Mouse (Mus musculus): Measurements from ENCODE around the gene Irf1. TPM values are rescaled to one million over a fixed set of nuclear protein-coding genes. Genes with fewer than 3 reads are reported as not detected.

Gene Irf1
- polyA plus RNA-seq, 1 experiment = 10.9 TPM

GRCm38 (mm10) chr11:53778455-53778854 lies 8.6 kb downstream of the Irf1 start:
- Histone ChIP-seq H3K4me3 (ENCODE audit: insufficient read depth, low read length) (no peak overlapping the region), H3K4me1 (ENCODE audit: control insufficient read depth, insufficient read depth, low read length) (no peaks in the 10 kb centered on the region), H3K27ac (ENCODE audit: insufficient read depth, low read length) (no peak overlapping the region)
- TF ChIP-seq POLR2A (IDR thresholded peaks at IDR 0.05; ENCODE audit: extremely low read depth, insufficient read depth, low read length) = no peak
- no peak for TF ChIP-seq CTCF (IDR thresholded peaks at IDR 0.05; ENCODE audit: extremely low read depth, insufficient read depth, low read length)

- H3K27ac ChIP-seq (ENCODE audit: insufficient read depth, low read length) = no peak overlapping the region
- TF ChIP-seq CTCF (IDR thresholded peaks at IDR 0.05; ENCODE audit: extremely low read depth, insufficient read depth, low read length) (no peak), POLR2A (IDR thresholded peaks at IDR 0.05; ENCODE audit: extremely low read depth, insufficient read depth, low read length) (no peak)
- no peaks in the 10 kb centered on the region for H3K4me1 ChIP-seq (ENCODE audit: control insufficient read depth, insufficient read depth, low read length)
- no peak overlapping the region for H3K4me3 ChIP-seq (ENCODE audit: insufficient read depth, low read length)
These were observed 10.0 kb downstream of the Irf1 start for GRCm38 (mm10) chr11:53779808-53780207.

- Histone ChIP-seq H3K27ac (ENCODE audit: insufficient read depth, low read length) (no peak overlapping the region), H3K4me3 (ENCODE audit: insufficient read depth, low read length) (no peak overlapping the region), H3K4me1 (ENCODE audit: control insufficient read depth, insufficient read depth, low read length) (no peaks in the 10 kb centered on the region)
- no peak for TF ChIP-seq CTCF (IDR thresholded peaks at IDR 0.05; ENCODE audit: extremely low read depth, insufficient read depth, low read length)
- TF ChIP-seq POLR2A (IDR thresholded peaks at IDR 0.05; ENCODE audit: extremely low read depth, insufficient read depth, low read length) = no peak
These were observed 10.4 kb downstream of the Irf1 start for GRCm38 (mm10) chr11:53780262-53780661.

- no peak for TF ChIP-seq CTCF (IDR thresholded peaks at IDR 0.05; ENCODE audit: extremely low read depth, insufficient read depth, low read length)
- TF ChIP-seq POLR2A (IDR thresholded peaks at IDR 0.05; ENCODE audit: extremely low read depth, insufficient read depth, low read length) = no peak
- H3K27ac ChIP-seq (ENCODE audit: insufficient read depth, low read length) = no peak overlapping the region
- no peaks in the 10 kb centered on the region for H3K4me1 ChIP-seq (ENCODE audit: control insufficient read depth, insufficient read depth, low read length)
- no peak overlapping the region for H3K4me3 ChIP-seq (ENCODE audit: insufficient read depth, low read length)
These were observed 11.5 kb downstream of the Irf1 start for GRCm38 (mm10) chr11:53781201-53781775.

- no peak overlapping the region for H3K4me3 ChIP-seq (ENCODE audit: insufficient read depth, low read length)
- no peaks in the 10 kb centered on the region for H3K4me1 ChIP-seq (ENCODE audit: control insufficient read depth, insufficient read depth, low read length)
These were observed 12.2 kb downstream of the Irf1 start for GRCm38 (mm10) chr11:53781964-53782363.

GRCm38 (mm10) chr11:53783288-53783687 lies 13.5 kb downstream of the Irf1 start:
- no peak overlapping the region for H3K4me3 ChIP-seq (ENCODE audit: insufficient read depth, low read length)
- TF ChIP-seq POLR2A (IDR thresholded peaks at IDR 0.05; ENCODE audit: extremely low read depth, insufficient read depth, low read length) (no peak), CTCF (IDR thresholded peaks at IDR 0.05; ENCODE audit: extremely low read depth, insufficient read depth, low read length) (no peak)
- H3K4me1 ChIP-seq (ENCODE audit: control insufficient read depth, insufficient read depth, low read length) = no peaks in the 10 kb centered on the region

More at GRCm38 (mm10) chr11:53781964-53782363, 12.2 kb downstream of the Irf1 start:
- H3K27ac ChIP-seq (ENCODE audit: insufficient read depth, low read length) = no peak overlapping the region
- TF ChIP-seq POLR2A (IDR thresholded peaks at IDR 0.05; ENCODE audit: extremely low read depth, insufficient read depth, low read length) (no peak), CTCF (IDR thresholded peaks at IDR 0.05; ENCODE audit: extremely low read depth, insufficient read depth, low read length) (no peak)

GRCm38 (mm10) chr11:53785311-53785936 lies 15.6 kb downstream of the Irf1 start:
- Histone ChIP-seq H3K27ac (ENCODE audit: insufficient read depth, low read length) (no peak overlapping the region), H3K4me1 (ENCODE audit: control insufficient read depth, insufficient read depth, low read length) (no peaks in the 10 kb centered on the region), H3K4me3 (ENCODE audit: insufficient read depth, low read length) (no peak overlapping the region)
- TF ChIP-seq CTCF (IDR thresholded peaks at IDR 0.05; ENCODE audit: extremely low read depth, insufficient read depth, low read length) (no peak), POLR2A (IDR thresholded peaks at IDR 0.05; ENCODE audit: extremely low read depth, insufficient read depth, low read length) (no peak)

More at GRCm38 (mm10) chr11:53783288-53783687, 13.5 kb downstream of the Irf1 start:
- no peak overlapping the region for H3K27ac ChIP-seq (ENCODE audit: insufficient read depth, low read length)

GRCm38 (mm10) chr11:53786058-53787031 lies 16.5 kb downstream of the Irf1 start:
- H3K4me1 ChIP-seq (ENCODE audit: control insufficient read depth, insufficient read depth, low read length) = no peaks in the 10 kb centered on the region
- H3K4me3 ChIP-seq (ENCODE audit: insufficient read depth, low read length) = no peak overlapping the region
- no peak overlapping the region for H3K27ac ChIP-seq (ENCODE audit: insufficient read depth, low read length)
- TF ChIP-seq CTCF (IDR thresholded peaks at IDR 0.05; ENCODE audit: extremely low read depth, insufficient read depth, low read length) = no peak
- no peak for TF ChIP-seq POLR2A (IDR thresholded peaks at IDR 0.05; ENCODE audit: extremely low read depth, insufficient read depth, low read length)

GRCm38 (mm10) chr11:53788196-53788595 lies 18.4 kb downstream of the Irf1 start:
- H3K27ac ChIP-seq (ENCODE audit: insufficient read depth, low read length) = no peak overlapping the region
- H3K4me1 ChIP-seq (ENCODE audit: control insufficient read depth, insufficient read depth, low read length) = no peaks in the 10 kb centered on the region
- TF ChIP-seq CTCF (IDR thresholded peaks at IDR 0.05; ENCODE audit: extremely low read depth, insufficient read depth, low read length) = no peak
- TF ChIP-seq POLR2A (IDR thresholded peaks at IDR 0.05; ENCODE audit: extremely low read depth, insufficient read depth, low read length) = no peak
- H3K4me3 ChIP-seq (ENCODE audit: insufficient read depth, low read length) = no peak overlapping the region

All from cortical plate, adult 2 months (tissue).